Mouse (Mus musculus) gastrocnemius, postnatal 25 days (tissue): ENCODE measurements around the gene Olfr485. TPM values are rescaled to one million over a fixed set of nuclear protein-coding genes. Genes with fewer than 3 reads are reported as not detected.
"Not testable (repeated sequence)": the region's sequence is repeated elsewhere in the genome, so short reads cannot be mapped to it uniquely, and the experiment has no call there.

Experiments used
- DNase-seq: peaks from one replicate; pipeline ENCODE4 v3.0.0; 2022
- long read RNA-seq, 2 experiments: library from polyadenylated mRNA; stranded (forward); transcript quantifications; one replicate each; pipeline ENCODE4 v2.0.0; 2021
- total RNA-seq, 2 experiments: library from RNA; stranded (reverse); gene quantifications; 1 replicate in 1 of 2; 2 replicates in 1 of 2; pipeline ENCODE4 v1.2.3; 2021

The Olfr485 gene
- total RNA-seq: not detected
- long read RNA-seq, experiment 1: 0 reads
- long read RNA-seq, experiment 2: 0 reads

- DNase-seq: no peak
Observed at GRCm38 (mm10) chr7:108159771-108160170, at the start of gene Olfr485. TSS of gene Olfr485 (minus strand) at chr7:108159871.

GRCm38 (mm10) chr7:108196938-108197337 is 37.3 kb upstream of the Olfr485 start:
- no peak for DNase-seq

- not testable (repeated sequence) for DNase-seq
Observed at GRCm38 (mm10) chr7:108196337-108196736, 36.7 kb upstream of the Olfr485 start.

DNA sequence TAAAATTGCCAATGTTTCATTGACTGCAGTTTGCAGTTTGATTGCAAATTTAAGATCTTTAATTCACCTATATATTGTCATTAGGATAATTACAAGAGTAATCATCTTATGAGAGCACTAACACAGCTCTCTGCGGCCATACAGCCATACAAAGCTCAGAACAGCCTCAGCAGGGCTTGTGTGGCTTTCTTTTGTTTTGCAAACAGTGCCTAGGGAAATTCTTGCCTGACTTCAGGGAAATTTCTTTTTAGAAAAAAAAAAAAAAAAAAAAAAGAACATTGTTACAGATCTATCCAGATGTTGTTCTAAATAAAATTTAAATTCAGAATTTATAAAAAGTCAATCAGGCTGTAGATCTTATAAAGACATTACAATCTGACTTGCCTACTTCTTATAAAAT is 33.0 kb upstream of the Olfr485 start:
- DNase-seq: not testable (repeated sequence)

DNA sequence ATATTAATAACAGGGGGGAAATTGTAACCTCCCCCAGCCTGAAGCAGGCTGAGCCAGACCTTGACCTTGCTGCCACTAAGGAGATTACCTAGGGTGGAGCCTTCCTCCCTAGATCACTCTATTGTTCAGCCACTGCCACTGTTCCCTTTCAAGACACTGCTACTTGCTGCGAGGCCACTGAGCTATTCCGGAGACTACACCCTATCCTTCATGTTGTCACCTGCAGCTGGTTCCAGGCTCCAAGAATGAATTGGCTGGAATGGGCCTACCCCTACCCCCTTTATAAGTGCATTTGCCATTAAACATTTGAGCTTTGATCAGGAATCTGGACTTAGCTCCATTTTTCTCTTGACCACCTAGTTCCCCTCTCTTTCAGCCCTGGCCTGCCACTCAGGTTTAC is 31.5 kb upstream of the Olfr485 start:
- not testable (repeated sequence) for DNase-seq

DNA sequence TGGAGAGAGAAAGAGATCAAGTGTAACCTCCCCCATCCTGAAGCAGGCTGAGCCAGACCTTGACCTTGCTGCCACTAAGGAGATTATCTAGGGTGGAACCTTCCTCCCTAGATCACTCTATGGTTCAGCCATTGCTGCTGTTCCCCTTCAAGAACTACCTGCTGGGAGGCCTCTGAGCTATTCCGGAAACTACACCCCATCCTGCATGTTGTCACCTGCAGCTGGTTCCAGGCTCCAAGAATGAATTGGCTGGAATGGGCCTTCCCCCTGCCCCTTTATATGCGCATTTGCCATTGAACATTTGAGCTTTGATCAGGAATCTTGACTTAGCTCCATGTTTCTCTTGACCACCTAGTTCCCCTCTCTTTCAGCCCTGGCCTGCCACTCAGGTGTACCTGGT is 25.6 kb upstream of the Olfr485 start:
- DNase-seq: not testable (repeated sequence)

- not testable (repeated sequence) for DNase-seq
Observed at GRCm38 (mm10) chr7:108184401-108184800, 24.7 kb upstream of the Olfr485 start.

- not testable (repeated sequence) for DNase-seq
Observed at GRCm38 (mm10) chr7:108172642-108173041, 13.0 kb upstream of the Olfr485 start, which contains the start of gene Olfr486. TSS of gene Olfr486 (minus strand) at chr7:108172742.

- DNase-seq: no peak
Observed at GRCm38 (mm10) chr7:108127349-108127748, 32.3 kb downstream of the Olfr485 start, which contains the start of gene Olfr484. TSS of gene Olfr484 (minus strand) at chr7:108127449.

GRCm38 (mm10) chr7:108121416-108121815 is 38.3 kb downstream of the Olfr485 start:
- DNase-seq: no peak

DNA sequence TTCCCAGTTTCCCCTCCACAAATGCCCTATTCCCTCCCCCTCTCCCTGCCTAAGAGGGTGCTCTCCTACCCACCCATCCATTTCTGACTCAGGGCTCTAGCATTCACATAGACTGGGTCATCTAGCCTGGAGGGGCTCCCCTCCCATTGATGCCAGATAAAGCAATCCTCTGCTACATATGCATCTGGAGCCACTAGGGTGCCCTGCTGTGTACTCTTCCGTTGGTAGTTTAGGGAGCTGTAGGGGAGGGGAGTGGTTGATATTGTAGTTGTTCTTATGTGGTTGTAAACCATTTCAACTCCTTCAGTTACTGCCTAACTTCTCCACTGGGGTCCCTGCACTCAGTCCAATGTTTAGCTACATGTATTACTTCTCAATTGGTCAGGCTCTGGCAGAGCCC is 39.0 kb downstream of the Olfr485 start:
- no peak for DNase-seq

Other genes with a start within 250 kb of the Olfr485 start
- gene Olfr473, start 229.4 kb downstream of the Olfr485 start, total RNA-seq: not detected
- gene Olfr474, start 205.2 kb downstream of the Olfr485 start, total RNA-seq: not detected
- not detected for gene Olfr476, start 195.1 kb downstream of the Olfr485 start, total RNA-seq
- gene Olfr477, start 173.2 kb downstream of the Olfr485 start, total RNA-seq: not detected
- gene Olfr478, start 125.9 kb downstream of the Olfr485 start, total RNA-seq: not detected
- not detected for gene Olfr479, start 109.2 kb downstream of the Olfr485 start, total RNA-seq
- gene Olfr480, start 92.5 kb downstream of the Olfr485 start, total RNA-seq: not detected
- gene Olfr481, start 80.0 kb downstream of the Olfr485 start, total RNA-seq: not detected
- gene Olfr482, start 62.3 kb downstream of the Olfr485 start, total RNA-seq: under 1 TPM; 0.46 to 0.61 TPM
- not detected for gene Olfr483, start 59.0 kb downstream of the Olfr485 start, total RNA-seq
- gene Olfr484, start 32.4 kb downstream of the Olfr485 start, total RNA-seq: not detected
- gene Olfr486, start 12.9 kb upstream of the Olfr485 start, total RNA-seq: not detected
- gene Olfr487, start 54.8 kb upstream of the Olfr485 start, total RNA-seq: not detected
- not detected for gene Olfr488, start 98.5 kb upstream of the Olfr485 start, total RNA-seq
- not detected for gene Olfr490, start 129.1 kb upstream of the Olfr485 start, total RNA-seq
- gene Olfr491, start 153.6 kb upstream of the Olfr485 start, total RNA-seq: not detected
- not detected for gene Olfr492, start 163.8 kb upstream of the Olfr485 start, total RNA-seq
- not detected for gene Olfr493, start 187.1 kb upstream of the Olfr485 start, total RNA-seq
- gene Olfr494, start 205.5 kb upstream of the Olfr485 start, total RNA-seq: not detected
- gene Olfr495, start 233.3 kb upstream of the Olfr485 start, total RNA-seq: not detected